Mouse (Mus musculus): ENCODE results near the gene Fancc. TPM values are rescaled to one million over a fixed set of nuclear protein-coding genes. Genes with fewer than 3 reads are reported as not detected.

The Fancc gene
- polyA plus RNA-seq (2017; shearing (Covaris generic)): 18.0 TPM

DNA sequence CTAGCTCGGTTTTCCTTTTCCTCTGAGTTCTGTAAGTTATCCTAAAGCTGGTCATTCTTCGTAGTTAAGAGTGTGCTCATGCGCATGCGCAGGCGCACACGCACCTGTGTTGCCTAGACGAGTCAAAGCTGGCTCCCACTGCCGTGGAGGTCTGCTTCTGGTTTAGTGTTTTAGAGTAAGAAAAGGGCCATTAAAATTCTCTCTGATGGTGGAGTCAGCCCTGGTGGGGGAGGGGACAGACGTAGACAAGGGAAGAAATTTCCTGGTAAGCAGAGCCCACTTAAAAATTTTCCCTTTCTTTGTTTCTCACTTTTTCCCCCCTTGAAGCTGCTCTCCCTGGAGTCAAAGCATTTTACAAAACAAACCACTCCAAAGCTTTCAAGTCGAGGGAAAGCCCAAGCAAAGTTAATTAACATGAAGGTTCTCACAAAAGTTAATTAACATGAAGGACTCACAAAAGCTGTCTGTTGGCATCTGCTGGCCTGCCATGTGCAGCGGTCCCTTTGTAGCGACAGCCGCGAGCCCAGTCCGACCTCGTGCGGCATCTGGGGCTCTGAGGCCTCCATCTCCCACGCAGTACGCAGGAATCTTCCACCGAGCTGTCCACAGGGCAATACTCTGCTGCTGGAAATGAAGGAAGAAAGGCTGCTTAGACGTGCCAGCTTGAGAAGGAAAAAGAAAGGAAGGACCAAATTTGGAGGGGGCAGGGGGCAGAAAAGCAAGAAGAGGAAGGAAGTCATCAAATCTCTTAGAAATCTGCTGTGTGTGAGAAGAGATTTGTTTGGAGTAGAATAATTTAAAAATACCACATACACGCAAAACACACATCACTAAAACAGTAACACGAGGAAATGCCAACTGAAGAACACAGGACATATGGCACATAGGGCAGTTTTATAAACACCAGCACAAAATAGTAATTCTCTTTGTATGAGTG, at the start of gene Fancc:
Gene Fancc (minus strand): TSS at position 633 of the 937 bp plus-strand sequence.

Other genes starting within 250 kb of the Fancc start
- 8.7 TPM for gene Ptch1, start 76.3 kb upstream of the Fancc start, polyA plus RNA-seq (2017; shearing (Covaris generic))